Mouse (Mus musculus) cerebellum, postnatal 36 days (tissue): ENCODE measurements around the gene Icos.
A peak's percentile ranks its signal among the peaks of the same experiment; 100 is the strongest.

ENCODE experiments used
- DNase-seq, 2 experiments: peaks; one replicate each; pipeline ENCODE4 v3.0.0; 2021 to 2022; ENCODE audit warnings: mixed read lengths in 2 of 2

Gene Icos

DNA sequence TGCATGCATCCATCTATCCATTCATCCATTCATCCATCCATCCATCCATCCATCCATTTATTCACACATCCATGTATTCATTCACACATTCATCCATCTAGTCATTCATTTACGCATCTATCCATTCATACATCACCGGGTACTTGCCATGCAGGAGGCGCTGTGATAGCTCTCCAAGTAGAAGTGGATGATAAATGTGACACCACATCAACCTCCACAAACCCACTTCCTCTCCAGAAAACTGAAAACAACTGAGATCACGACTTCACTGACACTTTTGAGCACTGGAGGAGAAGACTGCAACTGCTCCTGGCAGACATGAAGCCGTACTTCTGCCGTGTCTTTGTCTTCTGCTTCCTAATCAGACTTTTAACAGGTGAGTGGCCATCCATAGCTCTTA, at the start of gene Icos:
TSS of gene Icos (plus strand) at position 287 of the 400 bp plus-strand sequence.
- no peak for DNase-seq

DNA sequence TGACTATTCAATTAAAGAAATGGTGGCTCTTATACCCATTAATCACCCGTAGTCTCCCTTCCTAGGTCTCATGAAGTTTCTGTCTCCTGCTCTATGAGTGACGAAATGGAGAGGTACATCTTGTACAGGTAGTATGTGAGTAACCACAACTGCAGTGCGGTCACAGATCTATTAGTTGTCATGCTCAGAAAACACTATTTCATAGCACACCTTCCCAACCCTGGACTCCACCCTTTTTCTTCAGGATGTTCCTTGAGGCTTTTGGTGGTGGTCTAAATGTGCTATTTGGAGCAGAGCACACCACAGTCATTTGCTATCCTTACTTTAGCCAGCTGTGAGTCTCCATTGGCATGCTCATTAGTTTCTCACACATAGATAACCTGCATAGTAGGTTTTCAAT, 48.7 kb upstream of the Icos start:
- no peak for DNase-seq

DNA sequence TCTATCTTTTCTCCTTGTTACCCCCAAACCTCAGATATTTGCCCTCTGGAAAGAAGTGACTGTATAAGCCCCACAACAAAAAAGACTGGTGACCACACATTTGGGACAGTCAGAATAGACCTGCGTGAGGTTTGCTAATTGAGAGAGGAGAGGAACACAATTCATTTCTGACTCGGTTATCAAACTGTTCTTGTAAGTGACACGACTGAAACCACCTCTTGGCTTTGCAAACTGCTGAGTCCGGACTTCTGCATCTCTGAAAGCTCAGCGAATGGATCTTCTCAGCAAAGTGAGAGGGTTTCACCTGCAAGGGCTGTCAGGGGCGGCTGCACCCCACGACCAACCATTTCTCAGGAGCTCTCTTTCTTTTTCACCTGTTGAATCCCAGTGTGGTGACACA, 47.3 kb upstream of the Icos start:
- DNase-seq, result no peak

DNA sequence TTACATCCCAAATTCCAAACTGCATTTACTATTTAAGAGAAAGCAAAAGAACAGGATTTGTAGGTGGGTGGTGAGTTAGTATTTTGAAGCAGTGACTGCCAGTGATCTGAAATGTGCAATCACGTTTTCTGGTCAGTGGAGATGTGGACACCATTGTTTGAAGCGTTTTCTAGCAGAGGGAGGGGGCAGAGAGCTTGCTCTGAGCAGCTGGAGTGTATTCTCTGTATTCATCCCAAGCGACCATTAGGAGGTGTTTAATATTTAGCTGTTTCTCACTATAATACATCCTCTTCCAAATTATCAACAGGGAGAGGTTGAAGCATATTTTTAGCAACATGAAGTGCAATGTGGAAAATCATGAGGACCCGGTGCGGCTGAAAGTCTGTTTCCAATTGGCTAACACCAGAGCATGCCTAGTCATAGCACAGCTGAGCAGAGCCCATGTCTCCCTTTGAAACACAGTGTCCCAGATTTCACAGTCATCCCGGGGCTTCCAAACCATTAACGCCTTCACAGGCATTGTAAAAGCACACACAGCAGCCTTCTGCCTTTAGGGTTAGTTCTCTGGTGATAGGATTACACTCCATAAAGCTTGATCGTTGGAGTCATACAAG, 41.7 kb upstream of the Icos start:
- no peak for DNase-seq

DNA sequence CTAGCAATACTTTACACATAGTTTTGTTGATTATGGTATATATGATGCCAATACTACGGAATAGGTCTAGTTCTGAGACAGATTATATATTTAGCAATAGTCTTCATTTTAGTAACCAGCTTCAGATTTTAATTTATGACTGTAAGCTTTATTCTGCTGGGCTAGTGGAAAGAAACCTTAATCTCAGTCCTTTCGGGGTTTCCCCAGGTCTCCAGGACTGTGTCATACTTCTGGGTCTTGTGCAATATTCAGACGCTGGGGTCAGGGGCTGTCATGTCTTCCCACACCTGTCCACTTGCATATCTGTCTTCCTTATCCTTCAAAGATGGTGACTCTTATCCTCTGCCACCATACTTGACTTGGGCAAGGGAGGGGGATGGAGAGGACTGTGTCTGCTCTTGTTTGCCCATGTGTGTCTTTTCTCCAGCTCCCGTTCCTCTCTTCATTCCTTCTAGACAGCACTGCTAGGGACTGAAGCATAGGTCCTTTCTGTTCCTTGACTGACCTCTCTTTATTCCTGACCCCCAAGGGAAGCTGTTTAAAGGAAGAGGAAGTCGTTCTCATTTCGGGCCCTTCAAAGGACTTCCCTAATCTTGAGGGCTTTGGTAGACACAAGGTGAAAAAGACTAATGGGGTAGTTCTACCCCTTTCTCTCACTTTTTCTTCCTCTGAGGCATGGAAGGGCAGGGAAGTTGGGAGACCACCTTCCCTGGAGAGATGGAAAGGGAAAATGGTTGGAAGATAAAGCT, 40.6 kb upstream of the Icos start:
- no peak for DNase-seq

DNA sequence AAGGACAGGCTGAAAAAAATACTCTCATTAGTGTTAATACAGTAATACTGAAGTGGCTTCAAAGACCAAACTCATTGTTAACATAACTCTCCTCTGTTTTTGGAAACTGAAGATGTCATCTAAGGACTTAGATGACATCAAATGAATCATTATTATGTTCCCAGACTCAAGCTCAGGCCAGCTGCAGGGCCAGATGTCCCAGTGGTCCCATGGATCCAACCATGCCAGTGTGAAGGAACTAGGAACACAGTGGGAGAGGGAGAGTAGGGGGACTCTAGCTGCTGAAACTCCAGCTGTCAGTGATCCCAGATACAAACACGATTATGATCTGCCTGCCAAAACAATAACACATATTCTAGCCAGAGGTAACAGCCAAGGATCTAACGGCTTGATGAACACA, 39.5 kb upstream of the Icos start:
- DNase-seq, result no peak

DNA sequence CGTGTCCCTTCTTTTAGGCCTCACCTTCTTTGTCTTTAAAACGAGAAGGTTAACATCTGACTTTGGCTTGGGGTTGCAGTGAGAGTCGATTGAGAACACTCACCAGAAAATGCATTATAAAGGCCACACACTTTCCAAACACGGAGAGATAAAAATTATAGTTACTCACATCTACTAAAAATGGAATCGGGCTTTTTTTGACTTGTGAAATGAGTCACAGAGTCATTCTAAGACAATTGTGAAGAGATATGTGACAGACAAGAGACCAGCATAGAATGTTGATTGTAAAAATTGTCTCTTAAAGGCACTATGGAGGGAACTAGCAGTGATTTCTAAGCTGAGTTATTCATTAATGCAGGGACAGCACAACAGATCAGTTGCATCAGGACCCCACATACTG, 38.8 kb upstream of the Icos start:
- no peak for DNase-seq

DNA sequence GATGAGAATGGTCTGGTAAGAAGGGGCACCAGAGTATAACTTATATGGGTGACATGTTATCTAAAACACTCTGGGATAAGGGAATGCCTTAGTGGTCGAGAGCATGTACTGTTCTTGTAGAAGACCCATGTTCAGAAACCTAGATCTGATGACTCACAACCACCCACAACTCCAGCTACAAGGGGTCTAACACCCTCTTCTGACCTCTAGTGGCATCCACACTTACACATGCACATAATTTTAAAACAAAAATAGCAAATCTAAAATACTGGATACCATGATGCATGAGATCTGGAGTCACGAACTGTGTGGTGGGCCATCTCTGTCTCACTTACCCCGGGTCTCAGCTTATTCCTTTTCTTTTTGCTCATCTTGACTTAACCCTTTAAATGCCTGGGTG, 37.7 kb upstream of the Icos start:
- DNase-seq, result no peak

DNA sequence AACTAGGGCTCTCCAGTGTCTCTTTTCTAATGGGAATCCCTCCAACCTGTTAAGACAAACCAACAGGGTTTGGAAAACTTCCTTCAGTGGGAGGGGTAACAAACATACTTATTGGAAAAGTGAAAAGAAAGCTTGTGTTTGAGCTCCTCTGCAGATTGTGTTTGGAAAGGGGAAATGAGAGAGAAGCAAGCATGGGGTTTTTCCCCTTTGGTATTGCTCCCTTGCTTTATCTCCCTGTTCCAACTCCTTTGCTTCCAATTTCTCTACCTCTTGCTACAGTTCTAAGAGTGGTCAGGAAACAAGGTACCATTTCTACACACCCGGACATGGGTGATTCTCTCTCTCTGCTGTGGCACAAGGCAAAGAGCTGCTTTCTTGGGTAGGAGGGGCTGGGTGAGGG, 37.1 kb upstream of the Icos start:
- no peak for DNase-seq

DNA sequence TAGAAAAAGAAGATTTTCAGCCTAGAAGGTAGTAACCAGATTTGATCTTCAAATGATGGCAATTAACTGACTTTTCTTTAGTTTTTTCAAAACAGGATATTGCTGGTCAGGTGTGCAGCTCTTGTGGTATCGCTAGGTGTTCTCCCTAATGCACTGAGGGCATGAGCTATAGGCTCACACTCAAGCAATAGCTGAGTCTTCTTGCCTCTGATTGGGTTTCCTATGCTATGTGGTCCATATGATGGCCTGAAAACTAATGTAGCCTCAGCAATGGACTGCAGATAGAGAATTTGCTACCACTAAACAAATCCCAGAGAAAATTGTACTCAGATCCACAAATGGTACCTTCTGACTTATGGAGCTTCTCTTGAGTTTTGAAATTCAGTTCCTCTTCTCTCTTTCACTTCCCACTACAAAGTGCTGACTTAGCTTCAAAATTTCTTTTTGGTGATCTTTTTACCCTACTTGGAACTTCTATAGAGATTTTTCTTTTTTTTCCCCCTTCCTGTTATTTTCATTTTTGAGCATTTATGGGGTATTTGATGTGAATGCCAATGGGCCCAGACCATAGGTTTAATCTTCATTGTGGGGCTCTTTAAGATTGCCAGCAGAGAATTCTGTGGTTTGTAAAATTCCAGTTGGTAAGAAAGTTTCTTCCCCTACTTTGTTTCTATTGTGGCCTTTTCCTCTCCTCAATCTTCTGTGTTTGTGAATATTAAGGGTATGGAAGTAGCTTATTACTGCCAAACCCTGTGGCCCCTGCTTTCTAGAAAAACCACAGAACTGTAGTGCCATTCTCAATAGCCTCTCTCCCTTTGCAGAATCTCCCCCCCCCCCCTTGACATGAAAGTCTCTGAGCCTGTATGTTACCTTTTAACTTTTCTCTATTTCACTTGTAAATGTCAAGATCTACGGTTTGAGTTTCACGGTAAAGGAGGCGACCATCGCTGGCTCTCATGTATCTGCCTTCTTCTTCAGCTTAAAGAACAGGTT, 36.4 kb upstream of the Icos start:
- no peak for DNase-seq

DNA sequence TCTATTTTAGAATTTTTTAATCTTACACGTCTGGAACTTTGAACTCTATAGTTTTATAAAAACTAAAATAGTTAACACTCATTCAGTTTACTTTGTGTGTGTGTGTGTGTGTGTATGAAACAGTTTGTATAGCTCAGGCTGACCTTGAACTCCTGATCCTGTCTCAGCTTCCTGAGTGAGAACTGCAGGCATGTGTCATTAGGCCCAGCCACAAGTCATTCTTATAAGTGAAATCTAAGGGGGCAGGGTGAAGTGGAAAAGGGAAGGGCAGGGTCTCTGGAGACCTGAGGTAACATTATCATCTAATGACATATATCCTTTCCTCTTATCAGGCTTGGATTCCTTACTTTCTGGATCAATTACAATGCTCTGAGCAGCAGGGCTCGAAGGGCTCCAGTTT, 34.8 kb upstream of the Icos start:
- no peak for DNase-seq

DNA sequence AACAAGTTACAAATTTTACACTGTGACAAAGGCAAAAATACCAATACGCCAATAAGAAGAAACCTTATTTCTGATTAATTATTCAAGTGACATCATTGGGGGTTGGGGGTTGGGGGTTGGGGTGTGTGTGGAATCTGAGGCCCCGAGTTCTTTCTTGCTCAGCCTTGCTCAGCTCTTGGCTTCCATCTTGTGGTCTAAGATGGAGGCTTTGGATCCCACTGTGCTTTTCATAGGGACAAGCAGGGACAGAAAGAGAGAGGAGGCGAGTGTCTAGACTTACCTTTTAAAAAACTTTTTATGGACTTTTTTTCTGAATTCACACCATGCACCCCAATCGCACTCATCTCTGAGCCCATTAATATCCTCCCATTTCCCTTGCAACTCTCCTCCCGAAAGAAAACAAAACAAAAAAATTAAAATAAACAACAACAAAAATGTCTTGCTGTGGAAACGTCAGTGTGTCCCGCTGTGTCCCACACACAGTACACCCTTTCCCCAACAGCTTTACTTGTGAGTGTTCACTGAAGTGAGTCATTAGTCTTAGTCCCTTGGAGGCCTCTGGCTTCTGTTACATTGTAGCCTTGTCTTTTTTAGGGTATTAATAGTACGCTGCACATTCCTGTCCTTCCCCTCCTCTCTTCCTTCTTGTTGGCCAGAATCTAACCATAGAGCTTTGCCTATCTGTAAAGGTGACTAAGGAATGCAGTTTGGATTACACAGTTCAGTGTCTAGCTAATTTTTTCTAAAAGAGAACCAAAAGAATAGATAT, 31.9 kb upstream of the Icos start:
- no peak for DNase-seq

DNA sequence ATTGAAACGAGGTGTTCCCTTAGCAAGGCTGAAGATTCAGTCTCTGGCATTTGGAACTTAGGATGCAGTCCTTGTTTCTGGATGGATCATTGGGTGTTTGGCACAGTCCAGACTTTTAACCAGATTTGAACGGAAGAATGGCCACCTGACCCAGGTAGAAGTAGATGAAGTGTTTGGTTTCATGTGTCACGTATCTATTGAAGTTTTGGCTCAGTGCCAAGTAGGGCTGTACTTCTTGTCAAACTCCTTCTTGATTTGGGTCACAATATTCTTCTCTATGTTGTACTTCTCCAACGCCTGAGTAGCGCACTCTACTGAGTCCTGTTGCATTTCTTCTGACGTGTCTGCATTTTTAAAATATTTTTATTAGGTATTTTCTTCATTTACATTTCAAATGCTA, 29.6 kb upstream of the Icos start:
- DNase-seq, result no peak

DNA sequence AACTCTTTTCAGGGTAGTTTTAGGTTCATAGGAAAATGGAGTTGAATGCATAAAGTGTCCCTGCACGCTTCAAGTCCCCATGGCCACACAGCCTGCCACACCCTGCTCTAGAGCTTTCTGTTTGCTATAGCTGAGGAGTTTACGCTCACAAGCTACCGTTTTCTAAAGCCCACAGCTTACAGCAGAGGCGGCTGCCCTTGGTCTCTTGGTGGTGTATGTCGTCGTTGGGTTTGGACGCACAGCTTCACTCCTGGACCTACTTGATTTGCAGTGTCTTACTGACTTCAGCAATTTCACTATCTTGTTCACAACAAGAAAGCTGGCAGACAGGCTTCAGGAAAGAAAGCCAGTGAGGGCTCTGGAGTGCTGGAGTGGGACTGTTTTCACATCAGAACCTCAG, 24.8 kb upstream of the Icos start:
- DNase-seq, result no peak

DNA sequence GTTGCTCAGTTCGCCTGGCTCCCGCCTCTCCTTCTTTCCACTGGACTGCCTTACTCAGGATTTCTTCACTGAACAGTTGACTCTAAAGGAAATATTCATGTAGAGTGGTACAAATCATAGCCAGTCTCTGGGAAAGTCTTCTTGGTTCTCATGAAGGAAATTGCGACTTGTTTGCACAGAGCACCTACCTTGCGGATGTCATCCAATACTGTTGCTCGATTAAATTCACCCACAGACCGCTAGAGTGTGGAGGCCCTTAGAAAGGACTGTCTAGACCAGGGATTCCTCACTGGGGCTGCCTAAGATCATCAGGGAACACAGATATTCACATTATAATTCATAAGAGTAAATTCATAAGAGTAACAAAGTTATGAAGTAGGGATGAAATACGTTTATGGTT, 24.0 kb upstream of the Icos start:
- no peak for DNase-seq

DNA sequence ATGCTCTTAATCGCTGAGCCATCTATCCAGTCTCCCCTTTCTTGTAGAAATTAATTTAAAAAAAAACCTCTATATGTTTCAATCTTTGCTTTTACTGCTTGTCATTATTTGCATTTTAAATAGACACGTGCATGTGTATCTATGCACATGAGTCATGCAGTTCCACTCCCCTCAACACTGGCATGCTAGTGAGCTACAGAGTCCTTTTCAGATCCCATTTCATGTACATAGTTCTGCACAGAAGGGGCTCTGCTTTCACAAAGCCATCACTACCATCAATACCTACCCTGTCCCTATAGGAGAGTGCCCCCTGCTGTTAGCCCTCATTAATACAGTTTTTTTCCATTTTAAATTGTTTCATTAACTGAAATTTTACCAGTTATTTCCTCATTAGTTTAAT, 23.0 kb upstream of the Icos start:
- no peak for DNase-seq

DNA sequence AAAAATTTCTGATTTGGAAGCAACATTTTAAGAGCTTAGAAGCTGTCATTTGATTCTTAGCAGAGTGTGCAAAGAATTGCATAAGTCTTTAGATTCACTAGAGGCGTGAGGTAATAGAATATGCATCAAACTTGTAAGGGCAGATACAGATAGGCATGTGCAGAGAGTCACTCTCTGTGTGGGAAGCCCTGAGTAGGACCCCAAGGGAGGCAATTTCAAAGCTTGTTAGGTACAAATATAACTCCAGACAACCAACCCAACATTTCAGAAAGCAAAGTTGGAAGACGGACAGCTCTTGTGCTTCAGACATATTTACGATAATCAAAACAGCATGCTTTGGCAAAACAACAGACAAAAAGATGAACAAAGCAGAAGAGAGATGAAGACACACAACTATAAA, 22.5 kb upstream of the Icos start:
- no peak for DNase-seq

DNA sequence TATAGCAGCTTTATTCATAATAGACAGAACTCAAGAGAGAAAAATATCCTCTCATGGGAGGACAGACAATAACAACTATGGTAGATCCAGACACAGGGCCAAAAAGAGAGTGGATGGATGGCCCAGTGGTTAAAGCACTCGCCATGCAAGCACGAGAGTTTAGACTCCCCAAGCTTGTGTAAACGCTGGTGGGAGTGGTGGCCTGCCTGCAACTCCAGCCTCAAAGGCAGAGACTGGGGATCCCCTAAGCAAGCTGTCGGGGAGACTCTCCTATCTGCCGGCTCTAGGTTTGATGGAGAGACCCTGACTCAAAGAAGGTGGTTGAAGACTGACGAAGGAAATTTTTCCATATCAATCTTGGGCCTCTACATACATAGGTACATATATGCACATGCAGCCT, 21.5 kb upstream of the Icos start:
- no peak for DNase-seq

DNA sequence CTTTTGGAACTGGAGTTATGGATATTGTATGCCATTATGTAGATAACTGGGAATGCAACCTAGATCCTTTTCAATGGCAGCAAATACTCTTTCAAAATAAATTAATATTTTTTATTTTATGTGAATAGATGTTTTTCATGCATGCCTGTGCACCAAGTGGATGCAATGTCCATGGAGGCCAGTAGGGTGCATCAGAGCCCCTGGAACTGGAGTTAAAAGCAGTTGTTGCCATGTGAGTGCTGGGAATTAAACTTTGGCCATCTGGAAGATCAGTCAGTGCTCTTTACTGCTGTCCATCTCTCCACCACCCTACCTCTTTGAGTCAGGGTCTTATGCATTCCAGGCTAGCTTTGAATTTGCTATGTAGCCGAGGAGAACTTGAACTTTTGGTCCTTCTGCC, 19.4 kb upstream of the Icos start:
- DNase-seq, result no peak

DNA sequence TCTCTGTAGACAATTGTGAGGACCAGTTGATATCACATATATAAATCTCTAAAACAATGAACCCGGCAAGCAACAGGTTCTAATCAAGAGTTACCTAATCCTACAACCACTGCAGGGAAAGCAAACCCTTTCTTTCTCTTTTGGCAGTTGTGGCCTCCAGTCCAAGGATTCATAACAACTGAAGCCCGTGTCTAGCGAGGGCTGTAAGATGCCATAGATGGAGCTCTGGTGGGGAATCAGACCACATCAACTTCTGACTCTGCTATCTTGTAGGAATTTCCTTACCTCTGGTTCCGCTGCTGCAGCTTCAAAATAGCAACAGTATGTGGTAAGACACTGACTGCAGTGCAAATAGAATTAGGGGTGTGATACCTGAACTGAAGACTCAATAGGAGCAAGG, 18.5 kb upstream of the Icos start:
- DNase-seq, result no peak

DNA sequence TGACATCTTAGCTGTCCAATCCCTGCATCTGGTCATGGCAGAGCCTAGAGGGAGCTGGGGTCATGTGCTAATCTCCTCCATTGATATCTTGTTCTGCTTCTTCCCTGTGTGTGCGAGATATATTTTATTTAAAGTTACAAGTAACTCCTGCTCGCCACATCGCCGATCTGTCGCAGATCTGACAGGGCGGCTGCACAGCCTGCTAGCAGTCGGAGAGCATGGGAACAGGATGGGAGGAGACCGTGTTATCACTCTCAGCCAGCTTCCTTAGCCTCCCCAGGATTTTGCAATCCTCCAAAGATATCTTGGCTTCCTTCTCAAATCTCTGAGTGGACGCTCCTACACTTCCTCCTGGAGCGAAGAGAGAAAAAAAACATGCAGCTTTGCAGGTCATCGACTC, 17.3 kb upstream of the Icos start:
- no peak for DNase-seq

DNA sequence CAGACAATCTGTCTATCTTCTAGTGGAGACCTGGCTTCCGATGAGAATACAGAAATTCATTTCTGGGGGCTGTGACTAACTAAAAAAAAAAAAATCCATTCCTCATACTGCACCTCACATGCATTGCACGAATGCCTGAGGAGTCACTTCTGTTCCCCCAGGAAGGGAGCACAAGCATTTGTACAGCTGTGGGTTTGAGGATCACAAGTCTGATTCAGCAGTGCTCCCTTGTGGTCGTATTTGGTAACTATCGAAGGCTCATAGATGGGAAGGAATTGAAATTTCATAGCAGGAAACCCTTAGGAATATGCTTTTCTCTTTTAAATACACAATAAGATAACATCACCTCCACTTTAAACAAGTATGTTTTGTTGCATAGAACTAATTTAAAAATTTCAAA, 16.6 kb upstream of the Icos start:
- peak; percentile 19 to 44 for DNase-seq

DNA sequence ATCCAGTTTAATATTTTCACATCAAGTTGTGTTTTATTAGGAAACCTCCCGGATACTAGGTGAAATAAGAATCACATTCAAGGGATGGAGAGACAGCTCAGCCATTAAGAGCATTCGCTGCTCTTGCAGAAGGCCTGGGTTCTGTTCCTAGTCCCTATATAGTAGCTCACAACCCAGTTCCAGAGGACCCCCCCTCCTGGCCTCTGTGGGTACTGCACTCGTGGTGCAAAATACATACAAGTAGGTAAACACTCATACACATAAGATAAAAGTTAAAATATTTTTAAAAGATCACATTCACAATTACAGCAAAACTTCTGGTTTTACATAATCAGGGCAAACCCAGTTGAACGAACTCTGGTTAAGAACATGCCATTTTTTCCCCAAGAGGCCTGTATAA, 15.6 kb upstream of the Icos start:
- no peak for DNase-seq
